Mouse (Mus musculus) left cerebral cortex, adult 18-20 months (tissue): ENCODE measurements around the gene Gcg. TPM values are rescaled to one million over a fixed set of nuclear protein-coding genes. Genes with fewer than 3 reads are reported as not detected.

Experiments used
- DNase-seq, 2 experiments: peaks; one replicate each; pipeline ENCODE4 v3.0.0; 2021 to 2022; ENCODE audit warnings: low spot score in 2 of 2, mixed read lengths in 1 of 2
- long read RNA-seq, 2 experiments: library from polyadenylated mRNA; stranded (forward); transcript quantifications; one replicate each; pipeline ENCODE4 v2.0.0; 2021
- total RNA-seq, 2 experiments: library from RNA; stranded (reverse); gene quantifications; 2 replicates each; pipeline ENCODE4 v1.2.3; 2021

The Gcg gene
- total RNA-seq, result not detected
- long read RNA-seq, experiment 1, result 0 reads
- long read RNA-seq, experiment 2, result 0 reads

DNA sequence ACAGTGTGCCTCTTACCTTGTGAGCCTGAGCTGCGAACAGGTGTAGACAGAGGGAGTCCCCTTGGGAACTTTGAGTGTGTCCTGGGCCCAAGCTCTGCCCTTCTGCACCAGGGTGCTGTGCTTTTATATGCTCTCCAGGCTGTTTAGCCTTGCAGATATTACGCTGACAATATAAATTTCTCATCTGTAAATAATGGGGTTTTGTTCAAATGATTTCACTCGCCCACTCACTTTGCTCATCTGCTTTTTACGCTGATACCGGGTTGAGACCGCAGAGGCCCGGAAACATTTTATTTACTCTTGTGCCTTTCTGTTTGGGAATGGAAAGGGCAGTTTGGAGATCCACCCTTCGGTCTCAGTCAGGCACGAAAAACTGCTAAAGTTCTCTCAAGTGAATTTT is at the start of gene Gcg:
Gene Gcg, minus strand, starts transcription at position 101 of the 400 bp plus-strand sequence.
- no peak for DNase-seq

DNA sequence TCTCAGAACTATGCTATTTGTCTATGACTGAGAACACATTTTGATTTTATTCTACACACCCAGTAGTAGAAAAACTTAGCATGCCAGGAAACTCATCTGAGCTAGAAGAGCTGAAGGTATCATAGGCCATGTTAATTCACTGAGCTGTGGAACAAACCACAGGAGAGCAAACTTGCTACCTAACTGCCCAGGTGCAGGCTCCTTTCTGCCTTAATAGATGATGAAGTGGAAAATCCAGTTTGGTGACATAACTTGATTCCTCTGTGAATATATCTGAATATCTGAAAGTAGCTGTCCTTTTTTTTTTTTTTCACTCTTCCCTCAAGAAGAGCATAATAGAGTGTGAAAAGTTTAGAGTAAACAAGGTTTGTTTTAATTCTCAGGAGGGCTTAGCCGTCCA is 47.6 kb upstream of the Gcg start:
- DNase-seq, result no peak

DNA sequence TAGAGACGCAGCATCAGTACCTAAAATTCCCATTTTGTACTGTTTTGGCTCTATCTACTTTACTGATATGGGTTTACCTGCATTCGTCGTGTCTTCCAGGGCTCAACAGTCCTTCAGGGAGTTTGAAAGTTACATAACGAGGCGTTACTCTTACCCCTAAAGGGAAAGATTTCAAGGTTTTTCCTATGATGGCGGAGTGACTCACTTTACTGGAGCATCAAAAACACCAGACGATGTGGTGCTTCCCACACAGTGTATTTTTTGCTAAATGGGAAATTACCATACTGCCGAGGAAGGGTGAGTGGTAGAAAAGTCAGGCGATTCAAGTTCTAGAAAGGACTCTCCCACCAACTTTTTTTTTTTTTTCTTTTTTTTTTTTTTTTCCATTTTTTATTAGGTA is 42.9 kb upstream of the Gcg start:
- DNase-seq, result peak in 1 of 2 experiments; percentile 31

DNA sequence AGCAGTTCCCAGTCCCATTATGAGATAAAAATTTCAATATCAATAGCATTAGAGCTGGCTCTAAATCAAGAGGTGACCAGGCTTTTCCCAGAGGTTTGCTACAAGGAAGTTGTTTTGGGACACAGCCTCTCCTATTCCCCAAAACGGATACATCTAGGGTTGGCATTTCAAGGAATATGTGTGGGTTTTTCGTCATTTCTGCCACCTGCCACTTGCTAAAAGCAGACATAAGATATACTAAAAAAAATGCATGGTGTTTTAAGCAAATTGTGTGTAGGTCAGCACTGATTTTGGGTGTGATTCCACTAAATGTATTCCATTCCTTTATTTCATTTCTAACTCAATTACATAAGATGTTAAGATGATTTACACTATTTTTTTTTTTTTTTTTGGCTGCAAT is 34.3 kb upstream of the Gcg start:
- peak; percentile 40 to 55 for DNase-seq

DNA sequence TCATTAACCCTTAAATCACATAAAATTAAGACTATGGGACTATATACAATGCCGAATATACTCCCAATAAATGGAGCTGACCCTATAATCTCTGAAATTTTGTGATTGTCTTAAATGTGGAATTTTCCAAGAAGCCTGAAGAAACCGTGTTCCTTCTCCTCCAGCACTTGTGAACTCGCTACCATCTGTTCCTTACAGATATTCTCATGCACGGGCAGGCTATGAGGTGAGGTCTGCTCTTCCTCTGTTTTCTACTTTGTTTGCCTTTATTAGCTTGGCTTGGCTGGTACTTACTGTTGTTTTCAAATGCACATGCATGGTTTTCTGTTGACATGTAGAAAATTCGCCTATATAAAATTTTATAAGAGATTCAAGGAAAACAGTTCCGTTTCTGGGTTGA is 31.0 kb upstream of the Gcg start:
- DNase-seq, result no peak

DNA sequence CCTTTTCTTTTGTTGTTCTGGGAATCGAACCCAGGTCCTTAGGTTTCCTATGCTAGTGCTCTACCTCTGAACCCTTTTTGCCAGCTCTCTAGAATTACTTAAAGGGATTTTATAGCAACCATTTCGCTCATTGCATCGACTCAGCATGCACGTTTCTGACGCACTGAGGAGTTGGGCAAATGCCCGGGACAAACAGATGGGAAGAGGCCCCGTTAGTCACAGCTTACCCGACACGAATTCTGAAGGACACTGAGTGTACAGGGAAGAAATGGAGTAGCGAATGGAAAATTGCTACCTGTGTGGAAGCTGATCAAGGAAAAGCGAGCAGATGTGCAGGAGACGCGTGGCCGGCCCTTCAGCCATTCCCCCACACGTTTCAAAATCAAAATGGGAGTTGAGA is 30.0 kb upstream of the Gcg start:
- DNase-seq, result peak; percentile 84 to 85

DNA sequence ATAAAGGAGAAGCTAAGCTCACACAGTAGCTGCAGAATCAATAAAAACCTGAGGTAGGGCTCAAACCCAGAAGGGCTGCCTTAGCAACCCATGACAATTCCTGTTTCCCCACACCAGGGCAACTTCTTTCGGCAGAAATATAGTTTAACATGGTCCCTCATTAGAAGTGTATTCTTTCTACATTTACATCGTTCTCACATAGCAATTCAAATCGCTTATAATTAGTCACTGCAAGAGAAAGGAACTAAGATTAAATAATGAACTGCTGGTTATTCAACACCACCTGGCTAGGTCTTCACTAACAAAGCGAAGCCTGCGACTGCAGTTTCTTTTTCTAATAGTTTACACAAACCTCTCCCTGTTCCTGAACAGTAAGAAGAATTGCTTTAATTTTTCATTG is 23.7 kb upstream of the Gcg start:
- no peak for DNase-seq

DNA sequence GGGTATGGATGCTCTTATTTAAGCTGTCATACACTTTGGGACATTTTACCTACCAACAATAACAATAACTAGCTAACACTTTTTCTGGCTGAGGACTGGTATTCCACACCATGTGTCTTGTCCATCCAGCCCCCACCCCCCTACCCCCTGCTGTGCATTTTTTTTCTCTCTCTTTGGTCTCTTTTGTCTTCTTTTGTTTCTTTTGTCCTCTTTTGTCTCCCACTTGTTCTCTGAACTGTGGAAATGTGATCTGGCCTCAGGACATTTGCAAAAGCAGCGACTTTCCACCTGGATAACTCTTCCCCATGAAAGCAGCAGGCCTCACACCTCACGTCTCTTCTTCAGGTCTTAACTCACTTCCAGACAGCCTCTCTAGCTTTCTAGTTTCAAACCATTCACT is 23.0 kb upstream of the Gcg start:
- DNase-seq, result no peak

DNA sequence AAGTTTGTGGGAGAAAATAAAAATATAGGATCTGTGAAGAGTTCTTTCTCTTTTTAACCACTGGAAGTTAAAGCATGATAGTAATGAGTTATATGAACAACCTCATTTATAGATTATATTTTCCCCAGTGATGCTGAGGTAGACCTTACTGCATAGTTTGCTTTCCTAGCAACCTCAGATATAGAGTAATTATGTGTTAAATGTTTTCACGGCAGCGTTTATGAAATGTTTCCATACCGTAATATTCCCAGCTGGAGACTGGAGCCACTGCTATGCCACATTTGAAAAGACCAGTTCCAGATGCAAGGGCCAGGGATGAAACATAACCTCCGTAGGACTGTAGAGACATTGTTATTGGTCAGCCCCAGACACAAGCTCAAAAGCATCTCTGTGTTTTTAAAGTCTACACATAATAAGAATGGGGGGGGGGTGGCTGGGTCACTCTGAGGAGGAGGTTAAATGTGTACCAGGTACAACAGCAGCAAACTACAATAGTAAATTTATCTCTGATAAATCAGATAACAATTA is 20.9 kb upstream of the Gcg start:
- DNase-seq, result no peak

DNA sequence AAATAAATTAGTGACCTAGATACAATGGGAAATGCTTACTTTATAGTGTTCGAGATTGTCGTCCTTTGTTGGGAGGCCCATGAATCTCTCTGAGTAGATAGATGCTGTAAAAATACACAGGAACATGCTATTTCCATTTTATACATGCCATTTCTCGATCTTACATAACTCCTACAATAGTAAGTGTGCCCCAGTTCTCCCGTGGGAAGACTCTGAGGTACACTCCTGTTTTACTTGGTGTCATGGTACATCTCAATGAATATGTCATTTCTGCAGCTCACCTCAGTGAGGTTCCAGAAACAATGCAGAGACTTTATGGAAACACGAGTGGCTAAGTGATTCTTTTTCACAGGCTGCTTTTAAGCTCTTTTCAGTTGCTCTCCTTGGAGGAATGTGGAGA is 19.9 kb upstream of the Gcg start:
- DNase-seq, result no peak

DNA sequence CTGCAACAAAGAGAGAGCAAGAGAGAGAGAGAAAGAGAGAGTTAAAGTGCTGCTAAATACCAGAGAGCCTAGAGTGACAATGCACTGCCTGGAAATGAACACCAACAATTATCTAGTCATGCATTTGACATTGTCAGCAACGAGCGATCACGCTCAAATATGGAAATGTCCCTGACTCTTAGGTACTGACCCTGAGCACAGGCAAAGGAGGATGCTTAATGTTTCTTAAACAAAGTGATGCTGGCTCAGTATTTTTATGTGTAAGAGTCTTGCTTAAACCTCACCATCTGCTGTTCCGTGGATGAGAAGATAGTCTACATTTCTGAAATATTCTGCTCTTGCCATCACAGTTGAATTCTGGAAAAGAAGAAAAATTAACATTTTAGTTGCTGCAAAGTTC is 19.1 kb upstream of the Gcg start:
- DNase-seq, result no peak

DNA sequence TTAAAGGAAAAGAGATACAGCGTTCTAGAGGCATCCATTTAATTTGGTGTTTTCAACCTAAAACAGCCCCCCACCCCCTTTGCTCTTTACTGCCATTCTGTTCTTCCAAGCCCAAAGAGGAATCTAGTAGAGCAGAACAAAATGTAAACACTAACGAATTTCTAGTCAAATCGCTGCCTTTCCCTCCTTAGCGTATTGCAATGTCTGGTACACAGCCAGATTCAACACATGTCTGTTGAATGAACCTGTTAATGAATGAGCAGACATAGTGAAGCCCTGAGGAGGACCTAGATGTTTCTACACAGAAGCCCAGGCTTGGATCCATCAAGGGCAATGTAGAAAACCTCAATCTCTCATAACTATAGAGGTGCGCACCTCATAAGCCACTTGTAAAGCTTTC is 15.4 kb upstream of the Gcg start:
- no peak for DNase-seq

DNA sequence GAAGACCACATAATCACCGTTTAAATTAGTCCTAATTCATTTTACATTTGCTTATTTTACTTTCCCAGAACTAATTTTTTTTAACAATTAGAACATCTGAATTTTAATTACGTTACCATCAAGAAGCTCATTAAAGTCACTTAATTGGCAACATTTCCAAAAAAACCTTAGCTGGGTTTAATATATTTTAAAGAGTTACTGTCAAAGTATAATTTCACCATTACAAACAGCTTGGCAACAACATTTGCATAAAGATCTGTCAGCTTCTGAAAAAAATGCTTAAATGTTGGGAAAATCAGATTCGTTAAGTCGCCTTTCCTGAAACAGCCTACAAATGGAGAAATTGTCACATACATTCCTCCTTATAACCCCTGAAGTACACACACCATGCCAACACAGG is 14.6 kb upstream of the Gcg start:
- DNase-seq, result no peak

DNA sequence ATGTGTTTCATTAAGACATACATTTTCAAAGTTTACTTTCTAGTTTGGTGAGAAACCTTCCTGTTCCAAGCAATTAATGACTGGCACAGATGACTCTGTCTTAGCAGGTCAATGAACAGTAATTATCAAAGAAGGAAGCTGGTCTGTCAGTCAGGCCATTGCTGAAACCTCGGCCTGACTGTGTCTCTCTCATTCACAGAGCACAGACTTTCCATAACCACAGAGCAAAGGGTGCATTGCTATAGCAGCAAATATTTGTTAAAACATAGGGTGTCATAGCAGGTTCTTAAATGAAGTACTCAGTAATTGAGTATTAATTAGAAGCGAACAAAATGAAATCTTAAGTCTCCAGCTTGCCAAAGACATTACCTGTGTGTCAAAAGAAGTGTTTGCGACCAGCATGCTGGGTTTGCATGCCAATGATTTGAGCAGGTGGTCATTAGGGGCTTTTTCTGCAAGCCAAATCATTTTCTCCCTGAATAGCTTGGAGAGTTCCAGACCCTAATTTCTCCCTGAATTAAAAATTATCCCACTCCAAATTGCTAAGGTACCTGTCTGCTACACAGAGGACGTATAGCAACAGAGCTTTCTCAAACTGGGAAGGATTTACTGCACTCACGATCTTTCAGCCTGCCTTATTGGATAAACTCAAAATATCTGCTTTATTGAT is 14.0 kb upstream of the Gcg start:
- DNase-seq, result no peak

DNA sequence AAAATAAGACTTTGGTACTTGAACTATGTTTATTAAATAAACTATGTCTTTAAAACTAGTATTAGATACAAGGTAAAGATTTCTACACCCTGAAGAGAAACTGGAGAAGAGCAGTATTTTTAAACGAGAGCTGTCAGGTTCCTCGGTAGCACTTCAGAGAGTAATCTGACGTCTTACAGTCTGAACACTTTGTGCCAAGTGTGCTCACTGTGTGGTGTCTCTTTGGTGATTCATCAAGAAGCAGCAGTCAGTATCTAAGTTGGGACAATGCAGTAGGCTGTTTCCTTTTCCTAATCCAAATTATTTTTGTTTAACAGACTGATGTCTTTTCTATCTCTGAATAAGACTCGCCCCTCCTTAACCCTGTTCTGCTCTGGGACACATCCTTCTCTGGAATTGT is 12.0 kb upstream of the Gcg start:
- DNase-seq, result peak in 1 of 2 experiments; percentile 18

DNA sequence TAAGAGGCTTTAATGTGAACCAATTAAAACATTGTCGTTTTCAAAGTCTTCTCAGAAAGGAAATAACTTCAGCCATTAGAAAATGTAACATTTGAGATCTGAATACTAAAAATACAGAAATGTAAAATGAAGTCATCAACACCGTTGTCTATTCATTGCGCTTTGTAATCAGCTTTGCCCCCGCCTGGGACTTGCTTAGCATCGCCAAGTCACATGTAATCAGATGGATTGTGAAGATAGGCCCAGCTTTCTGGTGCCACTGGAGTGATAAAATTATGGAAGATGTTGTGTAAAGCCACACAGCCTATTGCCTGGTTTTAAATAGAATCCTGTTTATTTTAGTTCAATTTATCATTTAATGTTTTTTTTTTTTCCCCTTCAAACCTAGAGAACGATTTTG is 6.4 kb upstream of the Gcg start:
- no peak for DNase-seq

DNA sequence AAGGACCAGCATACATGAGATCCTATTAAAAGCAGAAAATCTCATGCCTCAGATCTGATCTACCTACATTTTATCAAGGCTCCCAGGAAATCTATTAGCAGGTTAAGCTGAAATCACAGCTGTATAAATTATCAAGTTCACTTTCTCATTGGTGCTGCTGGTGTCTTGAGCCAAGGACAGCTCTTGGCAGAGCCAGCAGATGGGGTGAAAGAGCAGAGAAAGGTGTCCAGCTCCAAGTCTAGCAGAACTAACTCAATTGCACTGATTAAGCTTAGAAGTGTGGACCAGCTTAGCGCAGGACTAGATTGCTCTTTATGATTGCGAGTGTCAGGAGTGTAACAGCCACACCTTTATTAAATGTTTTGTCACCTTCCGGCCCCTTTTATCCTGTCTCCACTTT is 1.5 kb upstream of the Gcg start:
- no peak for DNase-seq

DNA sequence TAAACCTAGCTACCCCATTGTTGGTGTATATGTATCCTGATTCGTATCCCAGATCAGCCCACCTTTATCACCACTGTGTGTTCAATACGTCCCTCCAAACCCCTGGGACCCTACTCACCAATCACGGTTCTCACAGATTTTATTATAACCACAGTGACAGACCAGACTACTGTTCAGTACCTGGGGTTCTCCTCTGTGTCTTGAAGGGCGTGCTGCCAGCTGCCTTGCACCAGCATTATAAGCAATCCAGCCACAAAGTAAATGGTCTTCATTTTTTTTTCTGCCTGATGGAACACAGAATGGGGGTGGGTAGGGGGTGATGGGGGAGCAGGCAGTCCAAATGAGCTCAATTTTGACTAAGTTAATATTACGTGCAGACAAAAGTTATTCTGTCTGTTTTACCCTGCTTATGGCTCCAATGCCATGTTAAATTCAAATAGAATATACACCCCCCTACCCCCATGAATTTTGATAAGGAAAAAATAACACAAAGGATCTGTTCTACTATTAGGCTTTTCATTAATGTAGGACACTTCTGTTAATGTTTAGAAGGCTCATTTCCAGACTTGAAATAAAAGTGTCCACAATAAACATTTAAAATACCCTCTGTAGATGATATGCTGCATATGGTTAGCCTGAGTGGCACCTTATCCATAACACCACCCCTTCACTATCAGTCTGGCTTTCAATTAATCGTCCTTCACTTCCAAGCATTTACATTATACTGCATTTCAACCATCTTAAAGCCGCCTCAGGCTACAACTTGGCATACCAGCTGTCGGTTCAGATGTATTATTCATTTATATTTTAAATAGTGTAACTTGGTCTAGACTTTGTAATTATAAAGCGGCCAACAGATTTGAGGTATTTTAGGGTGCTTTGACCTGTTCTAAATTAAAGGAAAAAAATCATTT is 2.9 kb downstream of the Gcg start:
- DNase-seq, result no peak

DNA sequence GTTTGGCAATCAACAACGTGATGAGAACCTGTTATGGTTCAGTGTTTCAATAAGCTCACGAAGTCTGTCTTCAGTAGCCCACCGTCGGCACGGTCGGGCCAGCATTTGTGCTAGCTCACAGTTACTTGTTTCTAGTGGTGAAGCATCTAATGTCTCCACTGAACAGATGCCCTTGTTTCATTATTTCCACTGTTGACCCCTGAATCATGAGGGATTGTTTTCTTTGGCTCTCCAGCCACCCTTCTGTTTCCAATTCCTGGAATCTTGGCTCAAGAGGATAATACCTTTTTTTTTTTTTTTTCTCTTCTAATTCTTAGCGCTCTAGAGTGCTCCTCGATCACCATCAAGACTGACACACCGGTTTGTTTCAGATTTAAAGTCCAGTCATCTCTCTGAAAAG is 13.9 kb downstream of the Gcg start:
- no peak for DNase-seq

DNA sequence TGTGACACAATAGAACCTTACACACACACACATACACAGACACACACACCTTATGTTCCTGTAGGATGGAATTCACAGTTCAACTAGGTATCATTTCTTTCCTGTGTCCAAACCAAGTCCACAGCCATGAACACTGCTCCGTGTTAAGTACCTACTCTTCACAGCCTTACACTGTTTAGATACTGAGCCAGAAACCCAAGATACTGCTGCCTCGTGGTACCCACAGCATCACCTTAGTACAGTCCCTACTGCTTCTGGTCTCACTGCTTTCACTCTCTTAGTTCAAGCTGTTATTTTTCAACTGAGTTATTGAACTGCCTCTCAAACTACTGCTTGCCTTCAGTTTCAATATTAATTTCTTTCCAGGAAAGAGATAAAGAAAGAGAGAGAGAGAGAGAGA is 20.2 kb downstream of the Gcg start:
- no peak for DNase-seq

DNA sequence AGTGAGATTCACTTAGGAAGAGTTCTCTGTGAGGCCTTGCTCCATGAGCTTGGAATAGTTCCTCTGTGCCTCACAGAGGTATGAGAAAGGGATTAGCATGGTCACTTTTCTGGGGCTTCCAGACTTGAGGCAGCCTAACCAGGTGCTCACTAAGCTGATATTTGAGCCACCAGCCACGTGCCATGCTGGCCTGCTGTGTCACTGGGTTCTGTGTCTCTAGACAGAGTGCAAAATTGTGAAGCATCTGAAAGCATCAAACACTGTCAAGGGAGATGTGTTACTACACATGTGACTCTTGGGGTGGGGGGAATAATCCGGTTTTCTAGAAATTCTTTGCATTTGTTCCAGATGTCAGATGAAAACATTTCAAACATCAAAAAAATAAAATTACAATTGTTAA is 21.3 kb downstream of the Gcg start:
- no peak for DNase-seq

DNA sequence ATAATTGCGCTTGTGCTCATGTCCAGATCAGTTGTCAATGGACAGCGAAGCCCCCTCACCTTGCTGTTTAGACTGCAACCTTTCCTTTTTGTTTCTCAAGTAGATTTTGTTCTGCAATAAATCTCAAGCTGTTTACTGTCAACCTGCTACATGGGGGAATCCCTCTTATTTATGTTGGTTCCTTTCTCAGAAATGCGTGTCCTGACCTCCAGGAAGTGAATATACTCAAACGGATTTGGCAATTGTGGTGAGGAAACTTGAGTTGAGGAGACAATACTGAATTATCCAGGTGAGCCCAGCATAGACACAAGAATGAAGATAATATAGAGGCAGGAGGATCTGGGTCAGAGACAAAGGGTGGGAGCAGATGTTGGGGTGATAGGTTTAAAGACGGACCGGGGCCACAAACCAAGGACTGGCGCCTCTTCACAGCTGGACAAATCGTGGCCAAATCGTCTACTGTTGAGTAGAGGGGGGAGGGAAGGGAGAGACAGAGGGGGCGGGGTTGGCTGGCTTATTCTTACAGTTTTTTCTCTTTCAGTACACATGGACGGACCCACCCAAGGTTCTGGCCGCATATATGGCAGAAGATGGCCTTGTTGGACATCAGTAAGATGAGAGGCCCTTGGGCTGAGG is 22.5 kb downstream of the Gcg start:
- no peak for DNase-seq
